Mouse (Mus musculus) testis, adult 2 months (tissue): Measurements from ENCODE around the gene Plekhj1. TPM values are rescaled to one million over a fixed set of nuclear protein-coding genes. Genes with fewer than 3 reads are reported as not detected.
"Not testable (repeated sequence)": the region's sequence is repeated elsewhere in the genome, so short reads cannot be mapped to it uniquely, and the experiment has no call there.

Experiments
- H3K27ac ChIP-seq: fragments of 200-500 bp; 2 replicates; pipeline ENCODE4 v1.5.1; 2012; ENCODE audit warnings: low read depth, low read length; ENCODE audit not compliant: control insufficient read depth, insufficient read depth
- H3K27me3 ChIP-seq: fragments of 200-500 bp; 2 replicates; pipeline ENCODE4 v1.6.1; 2012; ENCODE audit warnings: mild to moderate bottlenecking, low read length, moderate library complexity; ENCODE audit not compliant: control insufficient read depth, insufficient read depth
- H3K36me3 ChIP-seq: fragments of 200-500 bp; 2 replicates; pipeline ENCODE4 v1.6.1; 2012; ENCODE audit warnings: mild to moderate bottlenecking, low read length; ENCODE audit not compliant: control insufficient read depth, insufficient read depth
- H3K4me1 ChIP-seq: fragments of 200-500 bp; 2 replicates; pipeline ENCODE4 v1.6.1; 2012; ENCODE audit warnings: low read length; ENCODE audit not compliant: control insufficient read depth, insufficient read depth
- H3K4me3 ChIP-seq: fragments of 200-500 bp; 2 replicates; pipeline ENCODE4 v1.5.1; 2012; ENCODE audit warnings: low read depth, mild to moderate bottlenecking, low read length, moderate library complexity, mixed read lengths; ENCODE audit not compliant: control insufficient read depth
- CTCF ChIP-seq: fragments of 200-500 bp; IDR thresholded peaks from 2 replicates; pipeline ENCODE4 v1.5.1; 2012; ENCODE audit warnings: low read depth, mild to moderate bottlenecking, inconsistent platforms, low read length, moderate library complexity; ENCODE audit not compliant: control insufficient read depth, insufficient read depth, insufficient replicate concordance
- POLR2A ChIP-seq: fragments of 200-500 bp; IDR thresholded peaks from 2 replicates; pipeline ENCODE4 v1.6.1; 2012; ENCODE audit warnings: low read depth, mild to moderate bottlenecking, inconsistent platforms, low read length, moderate library complexity; ENCODE audit not compliant: control insufficient read depth
- polyA plus RNA-seq: library from polyadenylated mRNA; depleted of rRNA; stranded (reverse); fragments of >200 nt; gene quantifications from 2 replicates; pipeline ENCODE4 v1.2.3, GENCODE M21; 2012

The Plekhj1 gene
- polyA plus RNA-seq, 1 experiment: 41.4 TPM

- Histone ChIP-seq H3K4me1 (peaks cover 26% of the 10 kb centered on the region), H3K27ac (no peak overlapping the region), H3K4me3 (no peak overlapping the region), H3K36me3 (no peaks in the 10 kb centered on the region), H3K27me3 (no peaks in the 10 kb centered on the region)
- TF ChIP-seq CTCF (no peak), POLR2A (no peak)
Observed at GRCm38 (mm10) chr10:80831136-80831535, 32.7 kb upstream of the Plekhj1 start.

- TF ChIP-seq CTCF (no peak), POLR2A (no peak)
- H3K4me3 ChIP-seq: no peak overlapping the region
- H3K4me1 ChIP-seq: peaks cover 16% of the 10 kb centered on the region
Observed at GRCm38 (mm10) chr10:80829359-80830278, 31.2 kb upstream of the Plekhj1 start.

GRCm38 (mm10) chr10:80828587-80828986, 30.2 kb upstream of the Plekhj1 start:
- not testable (repeated sequence) for H3K27ac ChIP-seq, H3K36me3 ChIP-seq, H3K27me3 ChIP-seq
- H3K4me3 ChIP-seq: peak overlapping the region; percentile 88
- H3K4me1 ChIP-seq: peaks cover 15% of the 10 kb centered on the region

More at GRCm38 (mm10) chr10:80829359-80830278, 31.2 kb upstream of the Plekhj1 start:
- H3K27ac ChIP-seq: no peak overlapping the region
- H3K36me3 ChIP-seq: no peaks in the 10 kb centered on the region
- H3K27me3 ChIP-seq: no peaks in the 10 kb centered on the region

GRCm38 (mm10) chr10:80827870-80828420, 29.5 kb upstream of the Plekhj1 start:
- TF ChIP-seq POLR2A (peak; percentile 11; the same call in 1 of the 2 replicates), CTCF (no peak)
- Histone ChIP-seq H3K27ac (peak overlapping the region; percentile 68; the same call in 1 of the 2 replicates), H3K4me1 (peaks cover 15% of the 10 kb centered on the region), H3K27me3 (no peaks in the 10 kb centered on the region), H3K4me3 (peak overlapping the region; percentile 88), H3K36me3 (no peaks in the 10 kb centered on the region)

GRCm38 (mm10) chr10:80827063-80827869, 28.8 kb upstream of the Plekhj1 start:
- TF ChIP-seq CTCF (no peak), POLR2A (no peak)
- H3K27me3 ChIP-seq: no peaks in the 10 kb centered on the region
- H3K36me3 ChIP-seq: no peaks in the 10 kb centered on the region
- peak overlapping the region; percentile 88 for H3K4me3 ChIP-seq
- H3K27ac ChIP-seq: peak overlapping the region; percentile 68
- H3K4me1 ChIP-seq: peaks cover 15% of the 10 kb centered on the region

GRCm38 (mm10) chr10:80826151-80827062, 28.0 kb upstream of the Plekhj1 start, which contains the start of gene Oaz1:
Oaz1 (plus strand) TSS chr10:80826656.
- H3K27me3 ChIP-seq: no peaks in the 10 kb centered on the region
- no peaks in the 10 kb centered on the region for H3K36me3 ChIP-seq
- H3K27ac ChIP-seq: peak within 1 kb of the TSS; percentile 97
- TF ChIP-seq CTCF (no peak), POLR2A (peak; percentile 90)
- H3K4me1 ChIP-seq: peaks cover 12% of the 10 kb centered on the region
- H3K4me3 ChIP-seq: peak within 1 kb of the TSS; percentile 88
